Mouse (Mus musculus): ENCODE results near the gene Gng5.

Gng5 gene

GRCm38 (mm10) chr3:146540521-146541273 is 41.1 kb downstream of the Gng5 start:
- in situ Hi-C loops (cut with MboI, MseI) = no loop called here

GRCm38 (mm10) chr3:146543632-146544031 is 44.0 kb downstream of the Gng5 start:
- in situ Hi-C loops (cut with MboI, MseI) = no loop called here

- in situ Hi-C loops (cut with MboI, MseI) = no loop called here
These were observed 55.2 kb downstream of the Gng5 start for GRCm38 (mm10) chr3:146554816-146555215.
